Mouse (Mus musculus): ENCODE measurements around the gene Gm14124.
"Not testable (repeated sequence)": the region's sequence is repeated elsewhere in the genome, so short reads cannot be mapped to it uniquely, and the experiment has no call there.

Gene Gm14124

DNA sequence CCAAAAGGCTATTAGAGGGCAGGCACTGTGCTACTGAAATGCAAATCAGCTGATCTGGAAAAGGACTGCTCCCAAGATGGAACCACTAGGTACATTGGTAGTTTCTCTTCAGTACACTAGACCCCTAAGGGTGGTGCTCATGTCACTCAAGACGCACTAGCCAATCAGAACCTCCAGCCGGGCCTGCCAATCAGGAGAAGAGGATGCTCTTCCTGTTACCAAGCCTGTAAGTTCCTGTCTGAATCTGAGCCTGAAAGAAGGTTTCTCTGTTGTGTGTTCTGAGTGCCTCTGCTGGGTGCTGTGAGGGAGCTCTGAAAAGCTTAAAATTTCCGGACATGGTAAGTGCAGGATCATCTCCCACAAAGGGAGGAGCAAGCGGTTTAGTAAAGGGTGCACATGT, at the start of gene Gm14124:
TSS of gene Gm14124 (plus strand) at position 227 of the 400 bp plus-strand sequence.
- not testable (repeated sequence) for DNase-seq

DNA sequence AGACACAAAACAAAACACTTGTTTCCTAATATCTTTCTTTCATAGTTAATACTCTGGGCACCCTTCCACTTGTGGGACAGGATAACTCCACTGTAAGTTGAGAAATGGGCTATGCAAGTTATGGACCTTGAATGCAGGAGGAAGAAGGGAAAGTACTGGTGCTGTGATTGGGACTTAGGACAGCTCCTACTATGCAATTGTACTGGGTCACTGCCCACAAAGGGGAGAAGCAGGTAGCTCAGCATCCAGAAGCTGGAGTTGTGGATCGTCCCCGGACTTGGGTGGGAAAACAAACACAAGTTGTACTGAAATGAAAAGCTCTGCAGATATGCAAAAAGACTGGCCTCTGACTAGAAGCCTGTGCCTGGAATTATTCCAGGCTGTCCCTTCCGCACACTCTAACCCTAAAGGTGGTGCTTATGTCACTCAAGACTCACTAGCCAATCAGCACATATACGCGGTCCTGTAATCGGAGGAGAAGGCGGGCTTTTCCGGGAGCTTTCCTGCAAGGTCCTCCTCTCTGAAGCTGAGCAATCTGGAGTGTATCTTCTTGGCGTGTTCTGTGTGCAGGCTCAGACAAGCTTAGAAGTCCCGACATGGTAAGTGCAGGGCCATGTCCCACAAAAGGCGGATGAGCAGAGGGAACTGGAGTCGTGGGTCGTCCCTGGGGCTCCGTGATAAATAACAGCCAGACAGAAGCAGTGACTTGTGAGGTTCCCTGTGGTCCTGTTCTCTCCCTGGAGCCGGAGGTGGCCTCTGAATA, 39.5 kb upstream of the Gm14124 start, which contains the start of gene Zfp937:
TSS of gene Zfp937 (plus strand) at position 474 of the 763 bp plus-strand sequence.
- peak; percentile 78 to 80 for DNase-seq

DNA sequence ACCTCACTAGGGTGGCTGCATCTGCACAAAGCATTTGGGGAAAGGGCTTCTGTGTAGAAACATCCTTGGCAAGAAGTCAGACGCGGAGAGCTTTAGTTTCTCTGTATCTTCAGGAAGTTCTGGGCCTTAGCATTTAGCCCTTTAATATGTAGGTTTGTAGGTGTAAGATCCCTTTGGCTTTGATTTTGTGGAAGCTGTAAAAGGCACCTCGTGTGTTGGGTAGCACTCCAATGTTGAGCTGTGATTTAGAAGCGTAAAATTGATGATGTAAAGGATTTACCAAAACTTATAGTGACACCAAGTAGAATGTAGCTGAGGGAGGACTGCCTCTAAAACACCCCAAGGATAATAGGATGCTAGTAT, 39.0 kb upstream of the Gm14124 start:
- not testable (repeated sequence) for DNase-seq

DNA sequence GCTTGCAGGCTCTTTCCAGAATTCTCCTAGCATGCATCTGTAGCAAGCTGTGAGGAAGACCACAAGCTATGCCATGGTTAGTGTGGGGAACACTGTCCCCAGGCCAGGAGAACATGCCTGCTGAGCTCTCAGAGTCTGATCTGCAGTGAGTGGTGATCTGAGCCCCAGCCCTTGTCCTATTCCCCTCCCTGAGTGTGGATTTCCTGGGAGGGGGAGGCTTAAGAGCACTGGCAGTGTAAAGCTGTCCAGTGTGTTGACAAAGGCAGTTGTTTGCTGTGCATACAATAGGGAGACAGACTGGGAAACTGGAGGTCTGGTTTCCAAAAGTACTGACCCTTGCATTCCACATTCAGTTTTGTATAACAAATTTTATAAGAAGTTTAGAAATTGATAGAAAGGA, 34.1 kb upstream of the Gm14124 start:
- DNase-seq = not testable (repeated sequence)

DNA sequence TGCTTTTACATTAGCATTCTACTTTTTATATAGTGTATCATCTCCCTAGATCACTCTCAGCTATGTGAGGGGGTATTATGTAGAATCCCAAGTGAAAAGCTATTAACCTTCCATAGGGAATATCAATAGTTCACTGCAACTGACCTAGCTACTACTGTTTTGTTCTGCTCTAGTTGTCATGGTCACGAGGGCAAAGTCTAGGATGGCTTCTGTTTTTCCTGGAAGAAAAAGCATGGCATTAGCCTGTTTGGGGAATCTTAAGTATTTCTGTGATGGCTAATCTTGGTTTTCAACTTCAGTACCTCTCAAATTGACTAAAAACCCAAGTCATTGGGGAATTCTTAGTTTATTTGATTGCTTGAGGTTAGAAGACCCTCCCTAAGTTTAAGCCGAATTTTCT, 14.1 kb upstream of the Gm14124 start:
- no peak for DNase-seq

DNA sequence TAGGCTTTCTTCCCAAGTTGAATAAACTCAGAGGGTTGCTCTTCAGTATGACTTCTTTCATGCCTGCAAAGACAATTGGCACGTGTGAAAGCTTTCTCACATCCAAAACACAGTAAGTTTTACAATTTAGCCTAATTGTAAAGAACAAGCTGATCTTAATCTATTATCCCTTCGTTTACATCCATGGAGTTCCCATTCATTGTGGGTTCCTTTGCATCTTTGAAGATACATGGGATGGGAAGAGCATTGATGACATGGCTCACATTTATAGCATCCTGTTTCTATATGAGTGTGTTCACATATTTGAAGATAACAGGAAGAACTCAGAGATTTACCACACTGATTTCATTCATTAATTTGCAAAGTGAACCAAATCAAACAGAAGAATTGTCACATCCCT, 1.8 kb upstream of the Gm14124 start, which contains the start of gene Gm21994:
TSS of gene Gm21994 (minus strand) at position 101 of the 400 bp plus-strand sequence.
- not testable (repeated sequence) for DNase-seq

DNA sequence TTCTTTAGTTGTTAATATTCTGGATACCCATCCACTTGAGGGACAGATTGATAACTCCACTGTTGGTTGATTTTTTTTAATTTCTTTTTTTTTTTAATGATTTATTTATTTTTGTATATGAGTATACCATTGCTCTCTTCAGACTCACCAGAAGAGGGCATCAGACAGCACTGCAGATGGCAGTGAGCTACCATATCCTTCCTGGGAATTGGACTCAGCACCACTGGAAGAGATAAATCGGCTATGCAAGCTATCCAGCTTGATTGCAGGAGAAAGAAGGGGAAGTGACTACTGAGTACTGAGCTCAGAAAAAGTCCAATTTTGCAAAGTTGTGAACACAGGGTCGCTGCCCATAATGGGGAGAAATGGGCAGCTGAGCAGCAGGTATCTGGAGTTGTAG, 456 bp upstream of the Gm14124 start:
- DNase-seq = not testable (repeated sequence)

DNA sequence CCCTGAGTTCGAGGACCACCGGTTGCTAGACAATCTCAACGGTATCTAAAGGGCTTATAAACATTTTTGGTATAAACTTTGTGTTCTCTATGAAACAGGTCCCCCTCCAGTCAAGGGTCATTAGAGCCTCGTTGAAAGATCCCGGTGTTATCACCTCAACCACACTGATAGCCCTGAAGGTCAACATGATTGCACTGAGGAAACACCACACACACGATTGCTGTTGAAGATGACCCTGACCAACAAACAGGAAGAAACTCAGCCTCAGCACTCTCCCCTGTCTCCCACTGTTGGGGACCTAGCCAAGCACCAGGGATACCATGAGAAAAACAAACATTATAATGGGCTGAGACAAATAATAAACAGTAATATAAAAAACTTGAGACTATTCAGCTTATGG, 36.4 kb downstream of the Gm14124 start:
- DNase-seq = no peak

DNA sequence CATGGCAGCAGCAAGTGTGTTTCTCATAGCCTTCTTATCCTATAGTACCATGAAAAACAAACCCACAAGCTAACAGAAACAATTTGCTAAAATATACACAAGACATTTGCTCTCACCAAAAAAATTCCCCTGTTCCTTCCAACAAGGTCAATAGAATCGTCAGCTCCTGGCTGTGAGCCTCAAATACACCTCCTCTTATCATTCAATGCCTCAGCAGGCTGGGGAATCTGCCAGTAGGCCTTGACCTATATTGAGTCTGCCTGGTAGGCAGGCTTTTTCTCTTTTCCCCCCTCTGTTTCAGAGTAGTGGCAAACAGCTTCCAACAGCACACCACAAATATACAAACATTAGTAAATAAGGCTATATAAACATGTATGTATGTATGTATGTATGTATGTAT, 41.8 kb downstream of the Gm14124 start:
- DNase-seq = no peak

DNA sequence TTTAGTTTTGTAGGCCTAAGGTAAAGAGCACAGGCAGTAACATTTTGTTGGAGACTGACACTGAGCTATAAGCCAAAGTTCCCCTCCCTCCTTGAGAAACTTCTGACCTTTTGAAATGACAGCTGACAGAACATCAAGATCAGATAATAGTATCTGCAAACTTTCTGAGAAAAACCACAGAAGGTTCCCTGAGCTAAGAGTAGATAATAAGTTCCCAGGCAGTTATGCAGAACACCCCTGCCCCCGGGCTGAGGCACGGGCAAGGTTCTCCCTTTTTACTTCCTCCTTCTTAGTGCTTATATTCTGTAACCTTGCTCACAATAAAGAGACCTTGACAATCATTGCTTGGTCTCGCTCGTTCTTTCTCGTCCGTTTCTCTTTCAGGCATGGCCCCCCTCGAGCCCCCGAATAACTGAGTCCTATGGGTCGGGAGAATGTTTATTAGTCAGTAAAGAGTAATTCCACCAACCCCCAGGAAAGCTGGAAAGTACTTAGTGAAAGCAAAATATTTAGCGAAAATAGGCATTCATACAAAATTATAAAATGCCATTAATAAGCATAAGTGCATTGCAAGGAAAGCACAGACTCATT, 50.0 kb downstream of the Gm14124 start:
- no peak for DNase-seq

DNA sequence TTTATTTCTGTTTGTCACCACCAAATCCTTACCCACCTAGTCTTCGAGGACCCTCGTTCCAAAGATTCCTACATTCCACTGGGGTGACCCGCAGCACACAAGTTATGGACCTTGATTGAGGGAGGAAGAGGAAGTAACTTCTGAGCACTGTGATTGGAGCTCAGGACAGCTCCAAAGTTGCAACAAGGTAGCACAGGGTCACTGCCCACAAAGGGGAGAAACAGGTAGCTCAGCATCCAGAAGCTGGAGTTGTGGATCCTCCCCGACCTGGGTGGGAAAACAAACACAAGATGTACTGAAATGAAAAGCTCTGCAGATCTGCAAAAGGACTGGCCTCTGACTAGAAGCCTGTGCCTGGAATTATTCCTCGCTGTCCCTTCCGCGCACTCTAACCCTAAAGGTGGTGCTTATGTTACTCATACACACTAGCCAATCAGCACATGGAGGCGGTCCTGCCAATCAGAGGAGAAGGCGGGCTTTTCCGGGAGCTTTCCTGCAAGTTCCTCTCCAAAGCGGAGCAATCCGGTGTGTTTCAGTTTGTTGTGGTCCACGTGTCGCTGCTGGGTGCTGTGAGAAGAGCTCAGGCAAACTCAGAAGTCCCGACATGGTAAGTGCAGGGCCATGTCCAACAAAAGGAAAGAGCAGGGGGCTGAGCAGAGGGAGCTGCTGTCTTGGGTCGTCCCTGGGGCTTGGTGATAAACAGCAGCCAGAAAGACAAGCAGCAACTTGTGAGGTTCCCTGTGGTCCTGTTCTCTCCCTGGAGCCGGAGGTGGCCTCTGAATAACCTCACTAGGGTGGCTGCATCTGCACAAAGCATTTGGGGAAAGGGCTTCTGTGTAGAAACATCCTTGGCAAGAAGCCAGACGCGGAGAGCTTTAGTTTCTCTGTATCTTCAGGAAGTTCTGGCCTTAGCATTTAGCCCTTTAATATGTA, 53.9 kb downstream of the Gm14124 start:
- DNase-seq = peak; percentile 88 to 92

DNA sequence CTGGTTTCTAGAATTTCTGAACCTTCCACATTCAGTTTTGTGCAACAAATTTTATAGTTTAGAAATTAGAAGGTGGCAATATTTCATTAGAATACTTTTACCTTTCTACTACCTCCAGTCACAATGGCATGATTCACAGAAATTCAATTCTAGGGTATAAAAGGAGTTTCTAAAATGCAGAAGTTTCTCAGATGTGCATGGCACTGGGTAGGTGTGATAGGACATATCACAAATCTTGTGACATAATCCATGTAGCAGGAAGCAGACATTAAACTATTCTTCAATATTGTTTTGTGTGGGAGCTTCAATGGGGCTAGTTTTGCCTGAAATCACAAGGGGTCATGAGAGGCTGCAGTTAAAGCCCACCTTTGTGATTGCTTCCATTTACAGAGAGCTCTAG, 58.8 kb downstream of the Gm14124 start:
- DNase-seq = no peak

DNA sequence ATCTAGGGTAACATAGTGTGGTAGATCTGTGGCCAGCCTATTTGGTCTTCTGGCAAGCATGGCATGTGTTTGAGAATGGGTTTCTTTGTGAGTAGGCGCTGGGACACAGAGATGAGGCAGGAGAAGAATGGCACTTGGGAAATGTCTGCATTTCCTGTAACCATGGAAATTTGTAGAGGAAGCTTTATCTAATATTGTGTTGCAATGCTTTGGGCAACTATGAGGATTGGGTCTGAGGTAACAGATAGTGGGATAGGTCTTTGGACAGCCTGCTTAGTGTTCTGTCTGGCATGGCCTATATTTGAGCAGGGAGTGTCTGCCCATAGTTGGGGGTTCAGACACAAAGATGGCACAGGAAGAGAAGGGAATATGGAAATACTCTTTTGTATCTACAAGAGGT, 61.7 kb downstream of the Gm14124 start:
- DNase-seq = no peak

Data from cerebellum, postnatal 14 days (tissue).